Mouse (Mus musculus): ENCODE measurements around the gene Zfp84. TPM values are rescaled to one million over a fixed set of nuclear protein-coding genes. Genes with fewer than 3 reads are reported as not detected.

The Zfp84 gene
- polyA plus RNA-seq, 1 experiment from 2014 or later: 3.3 TPM

DNA sequence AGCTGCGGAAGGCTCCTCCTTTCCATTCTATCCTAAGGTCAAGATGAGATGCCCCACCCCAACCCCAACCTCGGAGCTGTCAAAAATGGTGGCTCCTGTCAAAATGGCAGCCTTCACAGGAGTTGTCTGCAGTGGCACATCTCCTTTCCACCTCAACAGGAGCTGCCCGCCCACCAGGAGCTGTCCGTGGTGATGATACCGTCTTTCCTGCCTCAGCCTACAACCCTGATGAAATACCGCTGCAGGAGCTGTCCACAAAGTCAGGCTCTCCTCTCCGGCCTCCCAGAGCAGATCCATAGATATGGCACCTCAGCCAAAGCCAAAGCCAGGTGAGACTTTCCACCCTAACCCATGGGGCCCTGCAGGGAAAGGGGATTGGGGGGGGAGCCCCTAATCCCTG lies 3.6 kb upstream of the Zfp84 start:
- H3K9ac ChIP-seq (replicated peaks): no peak overlapping the region
- WGBS (ENCODE audit: insufficient replicate concordance): 84% methylated on average over 7 of the region's 7 CpGs
- no peaks in the 10 kb centered on the region for H3K27me3 ChIP-seq (ENCODE audit: insufficient read depth, low read length)
- no peak for DNase-seq
- no peaks in the 10 kb centered on the region for H3K9me3 ChIP-seq (ENCODE audit: low read length)
- H3K4me3 ChIP-seq (ENCODE audit: low read depth, low read length): no peak overlapping the region
- H3K4me2 ChIP-seq (ENCODE audit: low read depth, low read length): no peak overlapping the region
- no peak for ATAC-seq
- no peaks in the 10 kb centered on the region for H3K36me3 ChIP-seq (replicated peaks; ENCODE audit: insufficient read depth, low read length)
- no peak overlapping the region for H3K27ac ChIP-seq (ENCODE audit: low read depth)
- TF ChIP-seq EP300 (IDR thresholded peaks at IDR 0.05; ENCODE audit: low read depth) (no peak), CTCF (IDR thresholded peaks at IDR 0.05; ENCODE audit: low read depth) (no peak)
- peaks cover 13% of the 10 kb centered on the region for H3K4me1 ChIP-seq (ENCODE audit: insufficient read depth)

DNA sequence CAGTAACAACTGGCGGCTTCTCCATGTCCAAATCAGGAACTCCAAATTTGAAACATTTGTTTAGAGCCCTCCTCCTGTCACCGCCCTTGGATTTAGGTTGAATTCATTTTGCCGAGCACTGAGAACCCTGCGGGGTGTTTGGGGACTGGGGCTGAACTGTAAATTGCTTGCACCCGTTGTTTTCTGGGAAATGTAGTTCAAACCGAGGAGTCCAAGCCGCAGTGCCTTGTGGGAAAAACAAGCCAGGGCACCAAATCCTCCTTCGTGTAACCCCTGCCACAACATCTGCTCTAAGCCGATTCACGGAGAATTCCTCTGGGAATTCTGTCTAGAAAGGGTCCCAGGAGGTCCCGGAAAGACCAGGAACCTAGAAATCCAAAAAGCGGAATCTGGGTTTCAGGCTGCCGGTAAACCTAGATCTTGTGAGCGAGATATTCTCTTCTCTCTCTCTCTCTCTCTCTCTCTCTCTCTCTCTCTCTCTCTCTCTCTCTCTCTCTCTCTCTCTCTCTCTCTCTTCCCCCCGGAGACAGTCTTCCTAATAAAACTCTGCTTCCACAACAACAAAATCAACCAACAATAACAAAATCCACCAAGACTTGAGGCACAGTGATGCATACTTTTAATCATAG lies 1.2 kb upstream of the Zfp84 start:
- H3K4me1 ChIP-seq (ENCODE audit: insufficient read depth): peaks cover 19% of the 10 kb centered on the region
- WGBS (ENCODE audit: insufficient replicate concordance): 1% methylated on average over 15 of the region's 15 CpGs
- no peaks in the 10 kb centered on the region for H3K27me3 ChIP-seq (ENCODE audit: insufficient read depth, low read length)
- peak overlapping the region; percentile 67 for H3K4me3 ChIP-seq (ENCODE audit: low read depth, low read length)
- peak overlapping the region; percentile 90 for H3K27ac ChIP-seq (ENCODE audit: low read depth)
- no peaks in the 10 kb centered on the region for H3K9me3 ChIP-seq (ENCODE audit: low read length)
- H3K9ac ChIP-seq (replicated peaks): peak overlapping the region; percentile 54
- H3K36me3 ChIP-seq (replicated peaks; ENCODE audit: insufficient read depth, low read length): peaks cover 2% of the 10 kb centered on the region; the same call in 1 of the 2 replicates
- ATAC-seq: peak; percentile 63
- TF ChIP-seq CTCF (IDR thresholded peaks at IDR 0.05; ENCODE audit: low read depth): no peak
- TF ChIP-seq EP300 (IDR thresholded peaks at IDR 0.05; ENCODE audit: low read depth): no peak
- H3K4me2 ChIP-seq (ENCODE audit: low read depth, low read length): peak overlapping the region; percentile 94
- peak; percentile 80 for DNase-seq

DNA sequence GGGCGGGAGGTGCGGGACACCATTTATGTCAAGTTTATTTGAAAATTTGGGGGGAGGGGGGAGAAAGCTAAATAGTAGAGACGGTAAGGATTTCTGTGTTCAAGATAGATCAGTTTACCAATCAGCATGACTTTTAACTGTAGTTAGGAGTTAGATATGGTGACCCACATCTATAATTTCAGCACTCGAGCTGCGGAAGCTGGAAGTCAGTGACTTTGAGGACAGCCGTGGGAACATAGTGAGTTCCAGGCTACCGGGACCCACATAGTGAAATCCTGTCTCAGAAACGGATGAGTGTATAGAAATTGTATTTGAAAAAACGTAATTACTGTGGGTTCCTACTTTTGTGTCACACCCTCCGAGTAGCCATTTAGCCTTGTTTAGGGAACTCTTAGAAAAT lies 628 bp downstream of the Zfp84 start:
- 2% methylated on average over 10 of the region's 10 CpGs for WGBS (ENCODE audit: insufficient replicate concordance)

DNA sequence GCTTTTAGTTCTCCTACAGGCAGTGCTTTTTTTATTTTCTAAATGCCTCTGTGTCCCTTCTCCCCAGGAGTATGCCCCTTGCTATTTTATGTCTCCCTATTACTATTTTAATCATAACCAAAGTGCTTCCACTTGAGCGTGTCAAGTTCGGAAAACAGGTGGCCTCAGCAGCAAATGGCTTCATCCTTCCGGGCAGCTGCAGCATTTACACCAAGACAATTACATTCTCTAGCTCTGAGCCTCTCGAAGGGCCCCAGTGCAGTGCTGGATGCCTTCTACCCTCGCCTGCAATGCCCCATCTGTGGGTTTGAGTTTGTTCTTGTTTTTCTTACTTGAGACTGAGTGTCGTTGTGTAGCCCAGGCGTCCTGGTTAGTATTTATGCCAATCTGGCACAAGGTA lies 5.2 kb downstream of the Zfp84 start:
- TF ChIP-seq EP300 (IDR thresholded peaks at IDR 0.05; ENCODE audit: low read depth) (no peak), CTCF (IDR thresholded peaks at IDR 0.05; ENCODE audit: low read depth) (no peak)
- ATAC-seq (no peak), DNase-seq (peak; percentile 4)
- Histone ChIP-seq H3K27ac (ENCODE audit: low read depth) (no peak overlapping the region), H3K9me3 (ENCODE audit: low read length) (peaks cover 9% of the 10 kb centered on the region), H3K4me3 (ENCODE audit: low read depth, low read length) (no peak overlapping the region), H3K27me3 (ENCODE audit: insufficient read depth, low read length) (no peaks in the 10 kb centered on the region), H3K36me3 (replicated peaks; ENCODE audit: insufficient read depth, low read length) (peaks cover 56% of the 10 kb centered on the region), H3K4me1 (ENCODE audit: insufficient read depth) (peaks cover 10% of the 10 kb centered on the region), H3K4me2 (ENCODE audit: low read depth, low read length) (no peak overlapping the region), H3K9ac (replicated peaks) (no peak overlapping the region)
- WGBS (ENCODE audit: insufficient replicate concordance): 89% methylated on average over 7 of the region's 7 CpGs

More for the DNA sequence above, 628 bp downstream of the Zfp84 start:
- Histone ChIP-seq H3K27me3 (ENCODE audit: insufficient read depth, low read length) (no peaks in the 10 kb centered on the region), H3K9me3 (ENCODE audit: low read length) (no peaks in the 10 kb centered on the region), H3K36me3 (replicated peaks; ENCODE audit: insufficient read depth, low read length) (peaks cover 13% of the 10 kb centered on the region), H3K27ac (ENCODE audit: low read depth) (peak overlapping the region; percentile 90), H3K4me3 (ENCODE audit: low read depth, low read length) (peak overlapping the region; percentile 67), H3K4me2 (ENCODE audit: low read depth, low read length) (peak overlapping the region; percentile 94), H3K4me1 (ENCODE audit: insufficient read depth) (peaks cover 19% of the 10 kb centered on the region), H3K9ac (replicated peaks) (peak overlapping the region; percentile 65)
- ATAC-seq (no peak), DNase-seq (no peak)
- TF ChIP-seq CTCF (IDR thresholded peaks at IDR 0.05; ENCODE audit: low read depth) (no peak), EP300 (IDR thresholded peaks at IDR 0.05; ENCODE audit: low read depth) (no peak)

DNA sequence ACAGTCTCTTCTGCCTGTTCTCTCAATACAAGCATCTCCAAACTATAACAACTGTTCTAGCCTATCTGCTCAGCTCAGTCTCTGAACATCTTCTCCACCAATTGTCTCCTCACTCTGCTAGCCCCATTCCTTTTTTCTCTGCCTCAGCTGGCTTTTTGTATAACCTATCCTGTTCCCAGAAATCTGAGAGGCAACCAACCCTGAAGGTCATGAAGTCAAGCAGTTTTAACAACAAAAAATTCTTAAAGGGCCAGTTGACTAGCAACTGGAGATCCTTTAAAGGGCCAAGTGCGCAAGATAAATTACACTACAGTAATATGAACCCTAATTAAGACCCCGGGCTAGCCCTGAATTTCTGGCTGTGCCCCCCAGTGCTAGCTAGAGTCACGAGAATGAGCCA lies 6.0 kb downstream of the Zfp84 start:
- no peak overlapping the region for H3K9ac ChIP-seq (replicated peaks)
- peaks cover 62% of the 10 kb centered on the region for H3K36me3 ChIP-seq (replicated peaks; ENCODE audit: insufficient read depth, low read length)
- no peak for DNase-seq
- peaks cover 9% of the 10 kb centered on the region for H3K4me1 ChIP-seq (ENCODE audit: insufficient read depth)
- no peak overlapping the region for H3K4me2 ChIP-seq (ENCODE audit: low read depth, low read length)
- no peak overlapping the region for H3K4me3 ChIP-seq (ENCODE audit: low read depth, low read length)
- no peak overlapping the region for H3K27ac ChIP-seq (ENCODE audit: low read depth)
- no peaks in the 10 kb centered on the region for H3K27me3 ChIP-seq (ENCODE audit: insufficient read depth, low read length)
- TF ChIP-seq EP300 (IDR thresholded peaks at IDR 0.05; ENCODE audit: low read depth) (no peak), CTCF (IDR thresholded peaks at IDR 0.05; ENCODE audit: low read depth) (no peak)
- no peak for ATAC-seq
- H3K9me3 ChIP-seq (ENCODE audit: low read length): peaks cover 9% of the 10 kb centered on the region
- WGBS (ENCODE audit: insufficient replicate concordance): 90% methylated on average over 3 of the region's 3 CpGs

DNA sequence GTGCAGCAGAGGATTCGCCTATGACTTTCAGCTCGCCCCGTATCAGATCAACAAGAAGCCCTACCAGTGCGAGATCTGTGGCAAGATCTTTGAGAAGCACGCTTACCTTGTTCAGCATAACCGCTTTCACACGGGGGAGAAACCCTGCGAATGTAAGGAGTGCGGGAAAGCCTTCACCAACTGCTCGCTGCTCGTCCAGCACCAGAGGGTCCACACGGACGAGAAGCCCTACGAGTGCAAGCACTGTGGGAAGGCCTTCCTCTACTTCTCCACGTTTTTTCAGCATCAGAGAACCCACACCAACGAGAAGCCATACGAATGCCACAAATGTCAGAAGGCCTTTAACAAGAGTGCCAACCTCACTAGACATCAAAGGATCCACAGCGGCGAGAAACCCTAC lies 8.2 kb downstream of the Zfp84 start:
- Histone ChIP-seq H3K9me3 (ENCODE audit: low read length) (peaks cover 9% of the 10 kb centered on the region), H3K4me1 (ENCODE audit: insufficient read depth) (no peaks in the 10 kb centered on the region), H3K4me2 (ENCODE audit: low read depth, low read length) (no peak overlapping the region), H3K27me3 (ENCODE audit: insufficient read depth, low read length) (no peaks in the 10 kb centered on the region), H3K9ac (replicated peaks) (no peak overlapping the region), H3K36me3 (replicated peaks; ENCODE audit: insufficient read depth, low read length) (peaks cover 59% of the 10 kb centered on the region), H3K4me3 (ENCODE audit: low read depth, low read length) (no peak overlapping the region), H3K27ac (ENCODE audit: low read depth) (no peak overlapping the region)
- 94% methylated on average over 19 of the region's 19 CpGs for WGBS (ENCODE audit: insufficient replicate concordance)
- ATAC-seq: no peak
- no peak for TF ChIP-seq EP300 (IDR thresholded peaks at IDR 0.05; ENCODE audit: low read depth)
- no peak for TF ChIP-seq CTCF (IDR thresholded peaks at IDR 0.05; ENCODE audit: low read depth)
- peak; percentile 7 for DNase-seq

Measured in liver, postnatal 0 days (tissue).